Mouse (Mus musculus): ENCODE results near the gene Kti12.

DNA sequence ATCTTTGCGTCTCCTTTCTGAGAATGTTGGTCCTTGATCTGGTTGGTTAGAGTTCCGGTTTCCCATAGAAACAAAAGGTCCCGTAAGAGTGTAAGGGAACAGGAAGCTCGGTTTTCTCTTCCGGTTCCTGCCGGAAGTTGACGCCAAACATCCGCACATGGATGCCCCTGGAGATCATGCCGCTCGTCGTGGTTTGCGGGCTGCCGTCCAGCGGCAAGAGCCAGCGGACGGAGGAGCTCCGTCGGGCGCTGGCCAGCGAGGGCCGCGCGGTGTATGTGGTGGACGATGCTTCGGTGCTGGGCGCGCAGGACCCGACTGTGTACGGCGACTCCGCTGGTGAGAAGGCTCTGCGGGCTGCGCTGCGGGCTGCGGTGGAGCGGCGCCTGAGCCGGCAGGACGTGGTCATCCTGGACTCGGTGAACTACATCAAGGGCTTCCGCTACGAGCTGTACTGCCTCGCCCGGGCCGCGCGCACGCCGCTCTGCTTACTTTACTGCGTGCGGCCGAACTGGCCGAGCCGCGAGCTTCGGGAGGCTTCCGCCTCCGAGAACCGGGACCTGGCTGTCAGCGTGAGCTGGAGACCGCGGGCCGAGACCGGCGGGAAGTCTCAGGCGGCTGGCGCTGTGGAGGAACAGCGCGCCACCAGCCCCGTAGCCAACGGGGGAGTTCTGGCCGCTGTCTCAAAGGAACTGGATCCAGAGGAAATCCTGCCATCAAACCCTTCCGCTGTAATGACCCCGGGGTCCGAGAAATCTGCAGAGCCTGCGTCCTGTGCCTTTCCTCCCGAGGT, at the start of gene Kti12:
- no peak for TF ChIP-seq CHD1 (IDR thresholded peaks at IDR 0.05; ENCODE audit: low read depth, low read length)
- TF ChIP-seq RAD21 (IDR thresholded peaks at IDR 0.05; ENCODE audit: low read depth, low read length), result no peak

Data from MEL (cell line).